Mouse (Mus musculus) CH12.LX (cell line): ENCODE measurements at regions not wholly inside any gene's neighbourhood (a gene's known extent, or its start where the extent isn't known, plus 50 kb on each side); places are given as distances from the start of the nearest gene placed in this dataset.

ENCODE experiments used
- DNase-seq: peaks from one replicate; pipeline ENCODE4 v3.0.0-alpha.2; 2013; ENCODE audit errors: extremely low read depth
- H3K27ac ChIP-seq: 2 replicates; pipeline ENCODE4 v1.5.1; 2012; ENCODE audit warnings: low read depth, mild to moderate bottlenecking, control low read depth, moderate library complexity; ENCODE audit not compliant: insufficient read depth
- H3K27me3 ChIP-seq: replicated peaks from 2 replicates; pipeline ENCODE3; 2012; ENCODE audit warnings: inconsistent platforms
- H3K36me3 ChIP-seq, 2 experiments: replicated peaks in 1 of 2; 2 replicates each; pipeline versions ENCODE3 to v1.6.1; 2012; ENCODE audit warnings: inconsistent platforms in 1 of 2, low read length in 1 of 2, mild to moderate bottlenecking in 1 of 2, mixed read lengths in 1 of 2, moderate library complexity in 1 of 2; ENCODE audit not compliant: control insufficient read depth in 1 of 2, insufficient read depth in 1 of 2
- H3K4me1 ChIP-seq, 2 experiments: 2 replicates each; pipeline ENCODE4 v1.6.1; 2012; ENCODE audit warnings: inconsistent platforms in 1 of 2, moderate library complexity in 1 of 2; ENCODE audit not compliant: insufficient read depth in 2 of 2, control insufficient read depth in 1 of 2
- H3K4me2 ChIP-seq: 2 replicates; pipeline ENCODE4 v1.6.1; 2012; ENCODE audit warnings: low read depth, mild to moderate bottlenecking, control low read depth; ENCODE audit not compliant: poor library complexity, insufficient read depth, severe bottlenecking
- H3K4me3 ChIP-seq, 3 experiments: fragments of 150-350 bp in 1 of 3; sonication (generic) in 1 of 3; replicated peaks in 1 of 3; 2 replicates each; pipeline versions ENCODE3 to v1.5.1; 2011 to 2012; ENCODE audit warnings: low read depth in 2 of 3, low read length in 2 of 3, mild to moderate bottlenecking in 2 of 3, moderate library complexity in 2 of 3, control low read depth in 1 of 3, improper control_type of control experiment in 1 of 3, inconsistent platforms in 1 of 3, mixed read lengths in 1 of 3; ENCODE audit not compliant: poor library complexity in 1 of 3
- H3K79me2 ChIP-seq: replicated peaks from 2 replicates; pipeline ENCODE4 v1.6.1; 2012; ENCODE audit warnings: mild to moderate bottlenecking, moderate library complexity; ENCODE audit not compliant: control insufficient read depth, poor library complexity, insufficient read depth, severe bottlenecking; ENCODE audit errors: extremely low read depth
- H3K9ac ChIP-seq: 2 replicates; pipeline ENCODE4 v1.6.1; 2012; ENCODE audit warnings: low read depth, mild to moderate bottlenecking, control low read depth, moderate library complexity; ENCODE audit not compliant: insufficient read depth
- H3K9me3 ChIP-seq: replicated peaks from 2 replicates; pipeline ENCODE3; 2012; ENCODE audit warnings: low read length, inconsistent platforms, mixed read lengths
- BHLHE40 ChIP-seq: IDR thresholded peaks from 2 replicates; pipeline ENCODE4 v1.6.1; 2011; ENCODE audit warnings: mild to moderate bottlenecking, low read depth, low read length, improper control_type of control experiment
- CHD2 ChIP-seq: IDR thresholded peaks from 2 replicates; pipeline ENCODE4 v1.6.1; 2011; ENCODE audit warnings: low read length, improper control_type of control experiment
- CTCF ChIP-seq, 2 experiments: IDR thresholded peaks in 1 of 2; conservative IDR thresholded peaks in 1 of 2; 2 replicates each; pipeline ENCODE4 v1.5.1; 2011 to 2012; ENCODE audit warnings: low read depth in 2 of 2, low read length in 2 of 2, improper control_type of control experiment in 1 of 2, inconsistent platforms in 1 of 2, mild to moderate bottlenecking in 1 of 2, moderate library complexity in 1 of 2
- E2F4 ChIP-seq: IDR thresholded peaks from 2 replicates; pipeline ENCODE4 v1.6.1; 2011; ENCODE audit warnings: low read depth, low read length, improper control_type of control experiment; ENCODE audit not compliant: insufficient replicate concordance
- ELF1 ChIP-seq: IDR thresholded peaks from 2 replicates; pipeline ENCODE4 v1.6.1; 2014; ENCODE audit warnings: low read depth, mild to moderate bottlenecking, inconsistent platforms, low read length, improper control_type of control experiment
- EP300 ChIP-seq: IDR thresholded peaks from 2 replicates; pipeline ENCODE4 v1.6.1; 2011; ENCODE audit warnings: low read length, improper control_type of control experiment
- ETS1 ChIP-seq: conservative IDR thresholded peaks from 2 replicates; pipeline ENCODE4 v1.6.1; 2012; ENCODE audit warnings: low read depth, mild to moderate bottlenecking, inconsistent platforms, low read length, improper control_type of control experiment, moderate library complexity
- JUND ChIP-seq: conservative IDR thresholded peaks from 2 replicates; pipeline ENCODE4 v1.6.1; 2011; ENCODE audit warnings: low read depth, low read length, improper control_type of control experiment
- KAT2A ChIP-seq: IDR thresholded peaks from 2 replicates; pipeline ENCODE4 v1.6.1; 2012; ENCODE audit warnings: low read length, improper control_type of control experiment, inconsistent platforms; ENCODE audit not compliant: insufficient replicate concordance
- MAFK ChIP-seq: IDR thresholded peaks from 2 replicates; pipeline ENCODE4 v1.6.1; 2011; ENCODE audit warnings: low read length, improper control_type of control experiment; ENCODE audit not compliant: insufficient replicate concordance
- MAX ChIP-seq: IDR thresholded peaks from 2 replicates; pipeline ENCODE4 v1.6.1; 2011; ENCODE audit warnings: low read length, improper control_type of control experiment
- MEF2A ChIP-seq: IDR thresholded peaks from 2 replicates; pipeline ENCODE4 v1.6.1; 2014; ENCODE audit warnings: low read depth, mild to moderate bottlenecking, inconsistent platforms, low read length, improper control_type of control experiment, borderline replicate concordance
- MXI1 ChIP-seq: IDR thresholded peaks from 2 replicates; pipeline ENCODE4 v1.6.1; 2011; ENCODE audit warnings: mild to moderate bottlenecking, low read depth, low read length, improper control_type of control experiment
- MYC ChIP-seq: IDR thresholded peaks from 2 replicates; pipeline ENCODE4 v1.6.1; 2011; ENCODE audit warnings: low read depth, mild to moderate bottlenecking, improper control_type of control experiment, low read length
- NELFE ChIP-seq: IDR thresholded peaks from 2 replicates; pipeline ENCODE4 v1.6.1; 2011; ENCODE audit warnings: low read depth, low read length, improper control_type of control experiment
- NRF1 ChIP-seq: IDR thresholded peaks from 2 replicates; pipeline ENCODE4 v1.6.1; 2014; ENCODE audit warnings: low read depth, mild to moderate bottlenecking, inconsistent platforms, low read length, improper control_type of control experiment, moderate library complexity
- POLR2A ChIP-seq: IDR thresholded peaks from 2 replicates; pipeline ENCODE4 v1.6.1; 2011; ENCODE audit warnings: low read depth, mild to moderate bottlenecking, improper control_type of control experiment, low read length
- TCF12 ChIP-seq: IDR thresholded peaks from 2 replicates; pipeline ENCODE4 v1.6.1; 2014; ENCODE audit warnings: low read depth, mild to moderate bottlenecking, inconsistent platforms, low read length, improper control_type of control experiment
- USF1 ChIP-seq: IDR thresholded peaks from 2 replicates; pipeline ENCODE4 v1.6.1; 2014; ENCODE audit warnings: low read depth, mild to moderate bottlenecking, inconsistent platforms, low read length, improper control_type of control experiment
- ZNF384 ChIP-seq: IDR thresholded peaks from 2 replicates; pipeline ENCODE4 v1.6.1; 2012; ENCODE audit warnings: low read depth, low read length, improper control_type of control experiment, inconsistent platforms
- dilution Hi-C: fragments of 300-500 bp; cut with MboI; formaldehyde crosslinking; loops from 2 replicates; pipeline ENCODE4 v1.14.3; 2020; ENCODE audit warnings: low sequenced_read_pairs; ENCODE audit not compliant: extremely low pct_unique_long_range_greater_than_20kb, extremely low pct_ligation_motif_present
- in situ Hi-C: fragments of 300-500 bp; cut with MboI; formaldehyde crosslinking; loops from 3 replicates; pipeline ENCODE4 v1.14.3; 2019; ENCODE audit warnings: low sequenced_read_pairs, low pct_ligation_motif_present, low pct_unique_long_range_greater_than_20kb, mixed read lengths

GRCm38 (mm10) chr17:14596470-14596869 is 97.6 kb downstream of the Thbs2 start:
- no peak overlapping the region for H3K4me2 ChIP-seq
- no peaks in the 10 kb centered on the region for H3K9me3 ChIP-seq
- no peak overlapping the region for H3K9ac ChIP-seq
- H3K36me3 ChIP-seq: no peaks in the 10 kb centered on the region
- TF ChIP-seq KAT2A (no peak), E2F4 (no peak), MEF2A (no peak), MXI1 (no peak), NRF1 (no peak), NELFE (no peak), ETS1 (no peak), USF1 (no peak), EP300 (no peak), BHLHE40 (no peak), TCF12 (no peak), JUND (no peak), ZNF384 (no peak), MAX (no peak), MYC (no peak), MAFK (no peak), CTCF (conservative IDR thresholded peaks at IDR 0.05 in 1 of 2, IDR thresholded peaks at IDR 0.05 in 1 of 2; ENCODE audit: low read depth in 2 of 2, low read length in 2 of 2) (no peak), ELF1 (no peak), POLR2A (no peak)
- DNase-seq: no peak
- no peak overlapping the region for H3K4me3 ChIP-seq
- in situ Hi-C loops (no loop called here), dilution Hi-C loops (no loop called here)
- peaks cover 2% of the 10 kb centered on the region for H3K27me3 ChIP-seq
- no peak overlapping the region for H3K27ac ChIP-seq
- no peaks in the 10 kb centered on the region for H3K79me2 ChIP-seq
- no peaks in the 10 kb centered on the region for H3K4me1 ChIP-seq

GRCm38 (mm10) chr17:14595525-14595924 is 98.5 kb downstream of the Thbs2 start:
- no peaks in the 10 kb centered on the region for H3K79me2 ChIP-seq
- H3K27ac ChIP-seq: no peak overlapping the region
- no peaks in the 10 kb centered on the region for H3K9me3 ChIP-seq
- TF ChIP-seq CTCF (conservative IDR thresholded peaks at IDR 0.05 in 1 of 2, IDR thresholded peaks at IDR 0.05 in 1 of 2; ENCODE audit: low read depth in 2 of 2, low read length in 2 of 2): no peak
- no peak for TF ChIP-seq POLR2A
- no peak for TF ChIP-seq CHD2
- no peak for TF ChIP-seq MEF2A
- TF ChIP-seq, all 38 proteins: peak for 0
- dilution Hi-C loops: no loop called here
- Histone ChIP-seq H3K4me2 (no peak overlapping the region), H3K9ac (no peak overlapping the region), H3K4me1 (no peaks in the 10 kb centered on the region), H3K4me3 (no peak overlapping the region), H3K27me3 (peaks cover 2% of the 10 kb centered on the region), H3K36me3 (no peaks in the 10 kb centered on the region)
- in situ Hi-C loops: no loop called here
- DNase-seq: no peak
